Mouse (Mus musculus) lung, postnatal 0 days (tissue): ENCODE results near the gene Rad51b. TPM values are rescaled to one million over a fixed set of nuclear protein-coding genes. Genes with fewer than 3 reads are reported as not detected.
A peak's percentile ranks its signal among the peaks of the same experiment; 100 is the strongest.

Source experiments
- ATAC-seq: fragments of 200-750 bp; cut with Nextera tagmentation; 2 replicates; pipeline ENCODE4 v1.8.0; 2017; ENCODE audit warnings: moderate library complexity
- DNase-seq: peaks from one replicate; pipeline ENCODE4 v3.0.0-alpha.2; 2016; ENCODE audit warnings: low spot score
- H3K27ac ChIP-seq: fragments of 300-500 bp; sonication (generic); 2 replicates; pipeline ENCODE4 v1.5.1; 2014; ENCODE audit warnings: antibody characterized with exemption, mild to moderate bottlenecking, low read length, mixed read lengths
- H3K27me3 ChIP-seq: fragments of 300-500 bp; sonication (generic); replicated peaks from 2 replicates; pipeline ENCODE4 v1.6.1; 2014; ENCODE audit warnings: low read length, mixed read lengths; ENCODE audit not compliant: insufficient read depth
- H3K36me3 ChIP-seq: fragments of 300-500 bp; sonication (generic); 2 replicates; pipeline ENCODE4 v1.6.1; 2014; ENCODE audit warnings: low read length, mixed read lengths; ENCODE audit not compliant: insufficient read depth
- H3K4me1 ChIP-seq: fragments of 300-500 bp; sonication (generic); 2 replicates; pipeline ENCODE4 v1.6.1; 2014; ENCODE audit warnings: antibody characterized with exemption, low read depth, low read length, mixed read lengths; ENCODE audit not compliant: insufficient read depth
- H3K4me2 ChIP-seq: fragments of 300-500 bp; sonication (generic); replicated peaks from 2 replicates; pipeline ENCODE4 v1.6.1; 2014; ENCODE audit warnings: low read depth, mild to moderate bottlenecking, low read length, moderate library complexity, mixed read lengths
- H3K4me3 ChIP-seq: fragments of 300-500 bp; sonication (generic); 2 replicates; pipeline ENCODE4 v1.5.1; 2014; ENCODE audit warnings: low read depth, low read length
- H3K9ac ChIP-seq: fragments of 300-500 bp; sonication (generic); replicated peaks from 2 replicates; pipeline ENCODE4 v1.6.1; 2014; ENCODE audit warnings: low read depth, mild to moderate bottlenecking
- H3K9me3 ChIP-seq: fragments of 300-500 bp; sonication (generic); 2 replicates; pipeline ENCODE4 v1.6.1; 2016; ENCODE audit warnings: low read length, mixed read lengths
- CTCF ChIP-seq: IDR thresholded peaks from 2 replicates; pipeline ENCODE4 v1.5.1; 2016; ENCODE audit warnings: antibody characterized with exemption, mild to moderate bottlenecking
- EP300 ChIP-seq: IDR thresholded peaks from 2 replicates; pipeline ENCODE4 v1.6.1; 2016; ENCODE audit warnings: antibody characterized with exemption, mild to moderate bottlenecking, control low read depth
- WGBS: fragments of 180-500 bp; shearing (Covaris S2); extraction: QIAGEN DNeasy Blood & Tissue Kit; methylation state at CpG from one replicate; pipeline ENCODE4 v1.1.7; 2014; 5-methylcytosine and 5-hydroxymethylcytosine counted together
- polyA plus RNA-seq: library from polyadenylated mRNA; unstranded; fragments of >200 nt; fragmentation: Nextera tagmentation; extraction: Ambion mirVana; gene quantifications from 2 replicates; pipeline ENCODE4 v1.2.1, GENCODE M21; 2015

Rad51b gene
- polyA plus RNA-seq, 1 experiment from 2014 or later, result 1.3 TPM

DNA sequence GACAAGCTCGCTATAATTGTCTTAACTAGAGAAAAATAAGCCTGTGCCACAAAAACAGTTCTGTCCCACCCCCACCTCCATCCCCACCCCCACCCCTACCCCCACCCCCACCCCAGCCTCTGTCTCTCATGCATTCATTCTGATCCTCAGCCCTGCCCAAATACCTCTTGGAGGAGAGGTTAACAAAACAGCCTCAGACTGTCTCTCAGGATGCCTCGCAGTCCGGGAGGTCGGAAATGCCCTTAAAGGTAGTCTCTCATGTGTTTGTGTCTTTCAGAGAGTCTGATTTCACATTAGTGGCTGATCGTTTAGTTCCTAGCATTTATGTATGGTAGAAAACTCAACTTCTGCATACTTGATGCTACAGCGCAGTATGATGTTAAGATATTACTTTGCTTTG is 384.5 kb downstream of the Rad51b start:
- no peak overlapping the region for H3K4me3 ChIP-seq
- no peak for DNase-seq
- no peak for TF ChIP-seq EP300
- no peak for TF ChIP-seq CTCF
- H3K4me1 ChIP-seq, result peaks cover 11% of the 10 kb centered on the region; the same call in 1 of the 2 replicates
- H3K9ac ChIP-seq, result no peak overlapping the region
- ATAC-seq, result no peak
- no peak overlapping the region for H3K27ac ChIP-seq
- 77% methylated on average over 6 of the region's 6 CpGs for WGBS
- no peaks in the 10 kb centered on the region for H3K9me3 ChIP-seq
- H3K27me3 ChIP-seq, result no peaks in the 10 kb centered on the region
- no peaks in the 10 kb centered on the region for H3K36me3 ChIP-seq
- H3K4me2 ChIP-seq, result no peak overlapping the region

- WGBS, result 28% methylated on average over 3 of the region's 3 CpGs
- no peak overlapping the region for H3K9ac ChIP-seq
- H3K4me1 ChIP-seq, result peaks cover 16% of the 10 kb centered on the region; the same call in 1 of the 2 replicates
- H3K4me3 ChIP-seq, result no peak overlapping the region
- H3K9me3 ChIP-seq, result no peaks in the 10 kb centered on the region
- H3K36me3 ChIP-seq, result no peaks in the 10 kb centered on the region
- no peak for ATAC-seq
- peak overlapping the region; percentile 65 for H3K27ac ChIP-seq
- TF ChIP-seq CTCF, result no peak
- TF ChIP-seq EP300, result no peak
- no peak overlapping the region for H3K4me2 ChIP-seq
- no peaks in the 10 kb centered on the region for H3K27me3 ChIP-seq
- no peak for DNase-seq
Measured at GRCm38 (mm10) chr12:79683350-79683749, 386.3 kb downstream of the Rad51b start.

- Histone ChIP-seq H3K9me3 (no peaks in the 10 kb centered on the region), H3K9ac (no peak overlapping the region), H3K36me3 (no peaks in the 10 kb centered on the region), H3K4me1 (peaks cover 16% of the 10 kb centered on the region; the same call in 1 of the 2 replicates), H3K27ac (peak overlapping the region; percentile 65), H3K4me2 (no peak overlapping the region), H3K27me3 (no peaks in the 10 kb centered on the region), H3K4me3 (no peak overlapping the region)
- DNase-seq (peak; percentile 90), ATAC-seq (peak; percentile 75)
- peak; percentile 99 for TF ChIP-seq EP300
- TF ChIP-seq CTCF, result no peak
- WGBS, result 28% methylated on average over 4 of the region's 4 CpGs
Measured at GRCm38 (mm10) chr12:79683759-79684158, 386.7 kb downstream of the Rad51b start.

GRCm38 (mm10) chr12:79684338-79684737 is 387.3 kb downstream of the Rad51b start:
- no peak for ATAC-seq
- Histone ChIP-seq H3K9ac (no peak overlapping the region), H3K36me3 (no peaks in the 10 kb centered on the region), H3K4me3 (no peak overlapping the region), H3K27me3 (no peaks in the 10 kb centered on the region), H3K27ac (peak overlapping the region; percentile 28; the same call in 1 of the 2 replicates), H3K4me1 (peaks cover 14% of the 10 kb centered on the region; the same call in 1 of the 2 replicates), H3K9me3 (no peaks in the 10 kb centered on the region), H3K4me2 (no peak overlapping the region)
- WGBS, result 74% methylated on average over 2 of the region's 2 CpGs
- TF ChIP-seq EP300 (no peak), CTCF (peak; percentile 47)
- peak; percentile 17 for DNase-seq

DNA sequence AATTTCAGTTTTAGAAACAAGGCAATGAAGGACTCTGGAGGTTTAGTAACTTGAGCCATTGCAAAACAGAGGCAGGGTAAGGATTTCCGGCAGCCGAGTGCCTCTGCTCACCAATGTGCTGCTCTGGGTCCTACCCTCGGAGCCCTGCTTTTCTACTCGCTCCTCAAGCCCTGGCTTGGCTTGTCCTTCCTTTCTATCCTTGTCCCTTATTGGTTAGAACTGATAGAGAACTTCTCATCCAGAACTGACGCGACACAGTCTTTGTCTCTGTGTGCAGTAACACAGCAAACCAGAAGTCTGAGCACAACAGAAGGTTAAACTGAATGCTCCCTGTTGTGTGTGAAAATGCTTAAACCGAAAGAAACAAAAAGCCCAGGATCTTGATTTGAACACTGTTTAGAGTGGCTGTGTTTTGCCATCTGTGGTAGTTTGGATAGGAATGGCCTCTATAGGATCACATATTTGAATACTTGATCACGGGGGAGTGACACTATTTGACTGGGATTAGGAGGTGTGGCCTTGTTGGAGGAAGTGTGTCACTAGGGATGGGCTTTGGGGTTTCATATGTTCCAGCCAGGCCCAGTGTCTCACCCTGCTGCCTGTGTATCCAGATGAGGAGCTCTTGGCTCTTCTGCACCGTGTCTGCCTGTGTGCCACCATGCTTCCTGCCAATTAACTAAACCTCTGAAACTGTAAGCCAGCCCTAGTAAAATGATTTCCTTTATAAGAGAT is 389.7 kb downstream of the Rad51b start:
- Histone ChIP-seq H3K9me3 (no peaks in the 10 kb centered on the region), H3K36me3 (no peaks in the 10 kb centered on the region), H3K27ac (no peak overlapping the region), H3K4me2 (no peak overlapping the region), H3K9ac (no peak overlapping the region), H3K4me3 (no peak overlapping the region), H3K4me1 (peaks cover 12% of the 10 kb centered on the region; the same call in 1 of the 2 replicates), H3K27me3 (no peaks in the 10 kb centered on the region)
- WGBS, result 68% methylated on average over 9 of the region's 9 CpGs
- DNase-seq, result peak; percentile 22
- no peak for ATAC-seq
- TF ChIP-seq CTCF, result no peak
- no peak for TF ChIP-seq EP300

- no peak overlapping the region for H3K27ac ChIP-seq
- ATAC-seq (no peak), DNase-seq (no peak)
- no peaks in the 10 kb centered on the region for H3K36me3 ChIP-seq
- no peak for TF ChIP-seq CTCF
- no peak for TF ChIP-seq EP300
- WGBS, result 46% methylated on average over 7 of the region's 7 CpGs
- H3K27me3 ChIP-seq, result no peaks in the 10 kb centered on the region
- H3K4me1 ChIP-seq, result peaks cover 12% of the 10 kb centered on the region; the same call in 1 of the 2 replicates
- H3K9ac ChIP-seq, result no peak overlapping the region
- H3K4me2 ChIP-seq, result no peak overlapping the region
- H3K9me3 ChIP-seq, result no peaks in the 10 kb centered on the region
- H3K4me3 ChIP-seq, result no peak overlapping the region
Measured at GRCm38 (mm10) chr12:79687683-79688386, 390.8 kb downstream of the Rad51b start.
